Mouse (Mus musculus) cortical plate, adult 2 months (tissue): Measurements from ENCODE around the gene Epas1. TPM values are rescaled to one million over a fixed set of nuclear protein-coding genes. Genes with fewer than 3 reads are reported as not detected.

Source experiments
- H3K27ac ChIP-seq: fragments of 200-500 bp; 2 replicates; pipeline ENCODE4 v1.5.1; 2012; ENCODE audit warnings: low read length, control low read depth, inconsistent platforms; ENCODE audit not compliant: insufficient read depth
- H3K4me1 ChIP-seq: fragments of 200-500 bp; 2 replicates; pipeline ENCODE4 v1.6.1; 2011; ENCODE audit warnings: low read length; ENCODE audit not compliant: control insufficient read depth, insufficient read depth
- H3K4me3 ChIP-seq: fragments of 200-500 bp; 2 replicates; pipeline ENCODE4 v1.5.1; 2011; ENCODE audit warnings: mild to moderate bottlenecking, low read length, control low read depth; ENCODE audit not compliant: insufficient read depth
- CTCF ChIP-seq: fragments of 200-500 bp; IDR thresholded peaks from 2 replicates; pipeline ENCODE4 v1.5.1; 2011; ENCODE audit warnings: mild to moderate bottlenecking, control low read depth, low read length; ENCODE audit not compliant: insufficient read depth; ENCODE audit errors: extremely low read depth
- POLR2A ChIP-seq: fragments of 200-500 bp; IDR thresholded peaks from 2 replicates; pipeline ENCODE4 v1.6.1; 2011; ENCODE audit warnings: mild to moderate bottlenecking, low read length, control low read depth; ENCODE audit not compliant: insufficient read depth; ENCODE audit errors: extremely low read depth
- polyA plus RNA-seq: library from polyadenylated mRNA; depleted of rRNA; stranded (reverse); fragments of >200 nt; gene quantifications from 2 replicates; pipeline ENCODE4 v1.2.3, GENCODE M21; 2012; rRNA removed

The Epas1 gene
- polyA plus RNA-seq, 1 experiment: 76.0 TPM

- no peak overlapping the region for H3K27ac ChIP-seq
- TF ChIP-seq CTCF: no peak
- no peak for TF ChIP-seq POLR2A
- H3K4me1 ChIP-seq: no peaks in the 10 kb centered on the region
- no peak overlapping the region for H3K4me3 ChIP-seq
Measured at GRCm38 (mm10) chr17:86833945-86834344, 80.4 kb downstream of the Epas1 start.

GRCm38 (mm10) chr17:86839308-86839707 lies 85.8 kb downstream of the Epas1 start:
- no peak for TF ChIP-seq CTCF
- no peak overlapping the region for H3K4me3 ChIP-seq
- no peak overlapping the region for H3K27ac ChIP-seq
- H3K4me1 ChIP-seq: no peaks in the 10 kb centered on the region

- Histone ChIP-seq H3K4me3 (no peak overlapping the region), H3K27ac (no peak overlapping the region), H3K4me1 (no peaks in the 10 kb centered on the region)
- TF ChIP-seq CTCF: no peak
- no peak for TF ChIP-seq POLR2A
Measured at GRCm38 (mm10) chr17:86850700-86851337, 97.3 kb downstream of the Epas1 start.

- H3K4me1 ChIP-seq: no peaks in the 10 kb centered on the region
- no peak overlapping the region for H3K27ac ChIP-seq
- TF ChIP-seq CTCF: no peak
- no peak for TF ChIP-seq POLR2A
- no peak overlapping the region for H3K4me3 ChIP-seq
Measured at GRCm38 (mm10) chr17:86851782-86852181, 98.3 kb downstream of the Epas1 start.

GRCm38 (mm10) chr17:86852591-86853031 lies 99.1 kb downstream of the Epas1 start:
- H3K27ac ChIP-seq: no peak overlapping the region
- H3K4me1 ChIP-seq: no peaks in the 10 kb centered on the region
- TF ChIP-seq POLR2A (no peak), CTCF (no peak)
- H3K4me3 ChIP-seq: no peak overlapping the region

GRCm38 (mm10) chr17:86870586-86870985 lies 117.1 kb downstream of the Epas1 start:
- no peaks in the 10 kb centered on the region for H3K4me1 ChIP-seq
- TF ChIP-seq POLR2A: no peak
- no peak for TF ChIP-seq CTCF
- no peak overlapping the region for H3K27ac ChIP-seq
- H3K4me3 ChIP-seq: no peak overlapping the region

- Histone ChIP-seq H3K4me1 (no peaks in the 10 kb centered on the region), H3K4me3 (no peak overlapping the region), H3K27ac (no peak overlapping the region)
- TF ChIP-seq POLR2A: no peak
Measured at GRCm38 (mm10) chr17:86872643-86873042, 119.1 kb downstream of the Epas1 start.

GRCm38 (mm10) chr17:86876940-86877339 lies 123.4 kb downstream of the Epas1 start:
- no peaks in the 10 kb centered on the region for H3K4me1 ChIP-seq
- no peak overlapping the region for H3K4me3 ChIP-seq
- no peak for TF ChIP-seq CTCF
- TF ChIP-seq POLR2A: no peak
- H3K27ac ChIP-seq: no peak overlapping the region

- Histone ChIP-seq H3K4me1 (no peaks in the 10 kb centered on the region), H3K4me3 (no peak overlapping the region), H3K27ac (no peak overlapping the region)
- TF ChIP-seq CTCF (no peak), POLR2A (no peak)
Measured at GRCm38 (mm10) chr17:86877747-86878146, 124.2 kb downstream of the Epas1 start.

- no peak for TF ChIP-seq CTCF
- H3K27ac ChIP-seq: no peak overlapping the region
- H3K4me3 ChIP-seq: no peak overlapping the region
- no peaks in the 10 kb centered on the region for H3K4me1 ChIP-seq
Measured at GRCm38 (mm10) chr17:86880056-86880455, 126.6 kb downstream of the Epas1 start.

- Histone ChIP-seq H3K27ac (no peak overlapping the region), H3K4me1 (no peaks in the 10 kb centered on the region), H3K4me3 (no peak overlapping the region)
- TF ChIP-seq CTCF (no peak), POLR2A (no peak)
Measured at GRCm38 (mm10) chr17:86880461-86881044, 127.1 kb downstream of the Epas1 start.

Other genes starting within 250 kb of the Epas1 start
- not detected in 2 replicates for gene Gm10309, start 248.5 kb upstream of the Epas1 start, polyA plus RNA-seq
- not detected in 2 replicates for gene Tmem247, start 163.6 kb downstream of the Epas1 start, polyA plus RNA-seq
- gene Atp6v1e2, start 194.2 kb downstream of the Epas1 start, polyA plus RNA-seq: not detected in 2 replicates
- 26.5 and 26.8 TPM in 2 replicates for gene Rhoq, start 209.4 kb downstream of the Epas1 start, polyA plus RNA-seq